Mouse (Mus musculus) embryonic fibroblast, embryonic 13.5 days (primary cell): ENCODE measurements around the gene Slc38a2.

Source experiments
- CTCF ChIP-seq: IDR thresholded peaks from 2 replicates; pipeline ENCODE4 v1.5.1; 2011; ENCODE audit warnings: mild to moderate bottlenecking, control low read depth, low read length, moderate library complexity, borderline replicate concordance; ENCODE audit not compliant: insufficient read depth
- POLR2A ChIP-seq: IDR thresholded peaks from 2 replicates; pipeline ENCODE4 v1.6.1; 2011; ENCODE audit warnings: low read depth, mild to moderate bottlenecking, control low read depth, low read length, moderate library complexity

DNA sequence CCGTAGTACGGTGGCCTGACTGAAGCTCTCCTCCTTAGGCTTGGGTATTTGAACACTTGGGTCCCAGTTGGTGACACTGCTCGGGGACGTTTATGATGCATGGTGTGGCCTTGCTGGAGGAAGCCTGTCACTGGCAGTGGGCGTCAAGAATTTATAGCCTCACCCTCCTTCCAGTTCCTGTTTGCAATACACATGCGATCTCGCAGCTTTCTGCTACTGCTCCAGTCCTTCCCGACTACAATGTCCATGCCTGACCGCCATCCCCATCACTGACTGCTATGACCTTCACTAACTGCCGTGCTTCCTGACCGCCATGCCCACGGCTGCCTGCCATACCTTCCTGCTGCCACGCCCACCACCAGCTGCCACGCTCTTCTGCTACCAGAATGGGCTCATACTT, 44.0 kb downstream of the Slc38a2 start:
- no peak for TF ChIP-seq POLR2A
- TF ChIP-seq CTCF, result no peak
